Mouse (Mus musculus): ENCODE measurements around the gene Fbxl15.

DNA sequence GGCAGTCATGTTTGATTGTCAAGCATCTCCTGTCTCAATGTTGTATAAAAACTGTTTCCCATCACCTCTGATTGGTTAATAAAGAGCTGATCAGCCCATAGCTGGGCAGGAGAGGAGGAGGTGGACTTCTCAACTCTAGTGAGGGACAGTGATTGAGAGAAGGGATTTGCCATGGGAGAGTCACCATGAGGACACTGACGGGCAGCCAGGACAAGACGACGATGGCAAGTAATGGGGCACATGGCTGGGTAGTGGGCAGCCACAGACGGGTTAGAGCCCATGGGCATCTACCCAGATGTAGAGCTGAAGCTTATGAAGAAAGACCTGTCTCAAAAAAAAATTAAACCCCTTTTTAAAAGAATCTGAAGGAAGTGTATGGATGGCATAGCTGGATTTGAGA lies 25.4 kb upstream of the Fbxl15 start:
- no peak for TF ChIP-seq POLR2A (IDR thresholded peaks at IDR 0.05; ENCODE audit: control insufficient read depth, low read depth, low read length)
- TF ChIP-seq CTCF (IDR thresholded peaks at IDR 0.05; ENCODE audit: control insufficient read depth, insufficient read depth, insufficient replicate concordance, low read depth, low read length) = no peak

All from testis, adult 2 months (tissue).